Mouse (Mus musculus): ENCODE measurements around the gene Taar7f. TPM values are rescaled to one million over a fixed set of nuclear protein-coding genes. Genes with fewer than 3 reads are reported as not detected.
"Not testable (repeated sequence)": the region's sequence is repeated elsewhere in the genome, so short reads cannot be mapped to it uniquely, and the experiment has no call there.

Taar7f gene
- polyA plus RNA-seq, 1 experiment from 2014 or later = not detected

DNA sequence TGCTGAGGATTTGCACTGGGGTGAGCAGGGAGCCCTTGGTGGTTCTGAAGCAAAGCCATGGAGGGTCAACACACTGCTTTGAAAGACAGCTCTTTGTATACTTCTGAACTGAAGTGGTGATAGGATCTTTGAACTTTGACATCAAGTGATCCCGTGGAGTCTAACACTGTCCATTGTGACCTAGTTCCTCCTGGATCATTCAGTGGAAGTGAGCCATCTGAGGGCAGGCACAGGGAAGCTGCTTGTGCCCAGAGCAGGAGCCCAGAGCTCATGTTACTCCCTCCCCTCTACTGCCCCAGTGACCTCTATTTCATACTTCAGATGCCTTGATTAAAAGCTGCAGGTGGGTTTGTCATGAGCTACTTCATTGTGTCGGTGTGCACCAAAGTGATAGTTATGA is 47.7 kb downstream of the Taar7f start:
- not testable (repeated sequence) for H3K4me1 ChIP-seq (replicated peaks; ENCODE audit: control insufficient read depth, insufficient read depth, low read length); ATAC-seq (ENCODE audit: low FRiP score); DNase-seq (ENCODE audit: low spot score); H3K9me3 ChIP-seq (ENCODE audit: control insufficient read depth, low read length); H3K27ac ChIP-seq (ENCODE audit: low read depth, low read length); H3K4me2 ChIP-seq (replicated peaks; ENCODE audit: low read depth, low read length); H3K36me3 ChIP-seq (ENCODE audit: control insufficient read depth, insufficient read depth, low read length); H3K27me3 ChIP-seq (ENCODE audit: control insufficient read depth, insufficient read depth, low read length); H3K9ac ChIP-seq (ENCODE audit: low read depth, low read length); H3K4me3 ChIP-seq (ENCODE audit: low read depth, low read length)
- 50% methylated on average over 2 of the region's 2 CpGs for WGBS

Other genes starting within 250 kb of the Taar7f start
- gene Vnn3, start 198.0 kb upstream of the Taar7f start, polyA plus RNA-seq (2014; fragmentation: Nextera tagmentation; extraction: Ambion mirVana) = 0.09 TPM in 1 of 2 replicates, not detected in the other
- 2.4 and 3.1 TPM in 2 replicates for gene Vnn1, start 154.8 kb upstream of the Taar7f start, polyA plus RNA-seq (2014; fragmentation: Nextera tagmentation; extraction: Ambion mirVana)
- not detected in 2 replicates for gene Taar1, start 129.2 kb upstream of the Taar7f start, polyA plus RNA-seq (2014; fragmentation: Nextera tagmentation; extraction: Ambion mirVana)
- gene Taar2, start 110.9 kb upstream of the Taar7f start, polyA plus RNA-seq (2014; fragmentation: Nextera tagmentation; extraction: Ambion mirVana) = not detected in 2 replicates
- gene Taar3, start 100.0 kb upstream of the Taar7f start, polyA plus RNA-seq (2014; fragmentation: Nextera tagmentation; extraction: Ambion mirVana) = not detected in 2 replicates
- not detected in 2 replicates for gene Taar4, start 89.0 kb upstream of the Taar7f start, polyA plus RNA-seq (2014; fragmentation: Nextera tagmentation; extraction: Ambion mirVana)
- gene Taar5, start 78.8 kb upstream of the Taar7f start, polyA plus RNA-seq (2014; fragmentation: Nextera tagmentation; extraction: Ambion mirVana) = not detected in 2 replicates
- not detected in 2 replicates for gene Taar6, start 63.9 kb upstream of the Taar7f start, polyA plus RNA-seq (2014; fragmentation: Nextera tagmentation; extraction: Ambion mirVana)
- not detected in 2 replicates for gene Taar7a, start 56.0 kb upstream of the Taar7f start, polyA plus RNA-seq (2014; fragmentation: Nextera tagmentation; extraction: Ambion mirVana)
- gene Taar7b, start 49.6 kb upstream of the Taar7f start, polyA plus RNA-seq (2014; fragmentation: Nextera tagmentation; extraction: Ambion mirVana) = not detected in 2 replicates
- not detected in 2 replicates for gene Taar7d, start 22.3 kb upstream of the Taar7f start, polyA plus RNA-seq (2014; fragmentation: Nextera tagmentation; extraction: Ambion mirVana)
- gene Taar7e, start 11.9 kb upstream of the Taar7f start, polyA plus RNA-seq (2014; fragmentation: Nextera tagmentation; extraction: Ambion mirVana) = not detected in 2 replicates
- gene Taar8a, start 27.0 kb downstream of the Taar7f start, polyA plus RNA-seq (2014; fragmentation: Nextera tagmentation; extraction: Ambion mirVana) = not detected in 2 replicates
- gene Taar8b, start 42.8 kb downstream of the Taar7f start, polyA plus RNA-seq (2014; fragmentation: Nextera tagmentation; extraction: Ambion mirVana) = not detected in 2 replicates
- not detected in 2 replicates for gene Taar8c, start 52.4 kb downstream of the Taar7f start, polyA plus RNA-seq (2014; fragmentation: Nextera tagmentation; extraction: Ambion mirVana)
- gene Taar9, start 60.0 kb downstream of the Taar7f start, polyA plus RNA-seq (2014; fragmentation: Nextera tagmentation; extraction: Ambion mirVana) = not detected in 2 replicates
- gene Stx7, start 99.8 kb downstream of the Taar7f start, polyA plus RNA-seq (2014; fragmentation: Nextera tagmentation; extraction: Ambion mirVana) = 120 and 131 TPM in 2 replicates
- 18.3 and 20.2 TPM in 2 replicates for gene Moxd1, start 174.0 kb downstream of the Taar7f start, polyA plus RNA-seq (2014; fragmentation: Nextera tagmentation; extraction: Ambion mirVana)

All from hindbrain, embryonic 11.5 days (tissue).